Mouse (Mus musculus) liver, adult 2 months (tissue): ENCODE results near the gene Camkk1. TPM values are rescaled to one million over a fixed set of nuclear protein-coding genes. Genes with fewer than 3 reads are reported as not detected.

ENCODE experiments used
- DNase-seq: peaks from one replicate; pipeline ENCODE4 v3.0.0-alpha.2; 2011; ENCODE audit warnings: low read depth, low spot score; ENCODE audit errors: extremely low read depth
- H3K27ac ChIP-seq: fragments of 200-500 bp; replicated peaks from 2 replicates; pipeline ENCODE4 v1.5.1; 2012; ENCODE audit warnings: low read depth, mild to moderate bottlenecking, control low read depth, inconsistent platforms, low read length; ENCODE audit not compliant: insufficient read depth
- H3K27me3 ChIP-seq: fragments of 200-500 bp; 2 replicates; pipeline ENCODE4 v1.6.1; 2012; ENCODE audit warnings: mild to moderate bottlenecking, moderate library complexity, low read length, inconsistent platforms; ENCODE audit not compliant: control insufficient read depth, insufficient read depth
- H3K36me3 ChIP-seq: fragments of 200-500 bp; 2 replicates; pipeline ENCODE4 v1.6.1; 2012; ENCODE audit warnings: low read length, inconsistent platforms; ENCODE audit not compliant: control insufficient read depth, insufficient read depth
- H3K4me1 ChIP-seq: fragments of 200-500 bp; 2 replicates; pipeline ENCODE4 v1.6.1; 2011; ENCODE audit warnings: low read length; ENCODE audit not compliant: control insufficient read depth, insufficient read depth
- H3K4me3 ChIP-seq: fragments of 200-500 bp; 2 replicates; pipeline ENCODE4 v1.5.1; 2011; ENCODE audit warnings: low read depth, mild to moderate bottlenecking, control low read depth, low read length, moderate library complexity; ENCODE audit not compliant: insufficient read depth
- H3K79me2 ChIP-seq: fragments of 200-500 bp; 2 replicates; pipeline ENCODE4 v1.6.1; 2012; ENCODE audit warnings: inconsistent platforms, mild to moderate bottlenecking, low read length, moderate library complexity; ENCODE audit not compliant: control insufficient read depth, insufficient read depth
- H3K9ac ChIP-seq: fragments of 200-500 bp; 2 replicates; pipeline ENCODE4 v1.6.1; 2012; ENCODE audit warnings: low read depth, mild to moderate bottlenecking, control low read depth, inconsistent platforms, low read length
- CTCF ChIP-seq: fragments of 200-500 bp; IDR thresholded peaks from 2 replicates; pipeline ENCODE4 v1.5.1; 2011; ENCODE audit warnings: low read depth, low read length, control low read depth
- POLR2A ChIP-seq: fragments of 200-500 bp; IDR thresholded peaks from 2 replicates; pipeline ENCODE4 v1.6.1; 2011; ENCODE audit warnings: low read length, control low read depth; ENCODE audit not compliant: insufficient read depth; ENCODE audit errors: extremely low read depth
- WGBS: fragments of 180-500 bp; shearing (Covaris S2); methylation state at CpG from one replicate; pipeline ENCODE4 v1.1.7; 2018; 5-methylcytosine and 5-hydroxymethylcytosine counted together
- polyA plus RNA-seq: library from polyadenylated mRNA; depleted of rRNA; stranded (reverse); fragments of >200 nt; gene quantifications from 2 replicates; pipeline ENCODE4 v1.2.3, GENCODE M21; 2012
- total RNA-seq: library from RNA; depleted of rRNA; stranded (reverse); fragments of >200 nt; gene quantifications from 2 replicates; pipeline ENCODE4 v1.2.3, GENCODE M21; 2014

Camkk1 gene
- total and polyA plus RNA-seq, 2 experiments, result 0.12 to 0.28 TPM

- WGBS, result 79% methylated on average over 13 of the region's 13 CpGs
- TF ChIP-seq CTCF, result no peak
- no peak for TF ChIP-seq POLR2A
- H3K4me1 ChIP-seq, result no peaks in the 10 kb centered on the region
- no peaks in the 10 kb centered on the region for H3K79me2 ChIP-seq
- no peaks in the 10 kb centered on the region; the same call in 1 of the 2 replicates for H3K27me3 ChIP-seq
- no peak overlapping the region for H3K27ac ChIP-seq
- no peak overlapping the region for H3K9ac ChIP-seq
- DNase-seq, result no peak
- H3K4me3 ChIP-seq, result no peak overlapping the region
- H3K36me3 ChIP-seq, result no peaks in the 10 kb centered on the region
Measured at GRCm38 (mm10) chr11:72997529-72998326, 21.1 kb upstream of the Camkk1 start.

GRCm38 (mm10) chr11:72998771-72999170 is 20.0 kb upstream of the Camkk1 start, which contains the start of gene P2rx1:
Gene P2rx1, plus strand, starts transcription at chr11:72999103.
- no peak for DNase-seq
- TF ChIP-seq POLR2A (no peak), CTCF (no peak)
- no peak within 1 kb of the TSS for H3K27ac ChIP-seq
- no peaks in the 10 kb centered on the region for H3K4me1 ChIP-seq
- no peak within 1 kb of the TSS for H3K4me3 ChIP-seq
- no peak within 1 kb of the TSS for H3K9ac ChIP-seq
- no peaks in the 10 kb centered on the region for H3K36me3 ChIP-seq
- WGBS, result 48% methylated on average over 8 of the region's 8 CpGs
- no peaks in the 10 kb centered on the region for H3K79me2 ChIP-seq
- H3K27me3 ChIP-seq, result no peaks in the 10 kb centered on the region; the same call in 1 of the 2 replicates

- WGBS, result 15% methylated on average over 6 of the region's 6 CpGs
- Histone ChIP-seq H3K36me3 (no peaks in the 10 kb centered on the region), H3K9ac (no peak overlapping the region), H3K79me2 (no peaks in the 10 kb centered on the region), H3K4me3 (no peak overlapping the region), H3K27ac (no peak overlapping the region), H3K27me3 (no peaks in the 10 kb centered on the region), H3K4me1 (no peaks in the 10 kb centered on the region)
- peak; percentile 22 for DNase-seq
- TF ChIP-seq POLR2A (no peak), CTCF (peak; percentile 90)
Measured at GRCm38 (mm10) chr11:73001029-73001428, 17.8 kb upstream of the Camkk1 start.

- Histone ChIP-seq H3K9ac (no peak overlapping the region), H3K4me1 (no peaks in the 10 kb centered on the region), H3K36me3 (no peaks in the 10 kb centered on the region), H3K79me2 (no peaks in the 10 kb centered on the region), H3K27ac (no peak overlapping the region), H3K27me3 (no peaks in the 10 kb centered on the region), H3K4me3 (no peak overlapping the region)
- peak; percentile 62 for DNase-seq
- TF ChIP-seq POLR2A (no peak), CTCF (peak; percentile 83)
- 2% methylated on average over 2 of the region's 2 CpGs for WGBS
Measured at GRCm38 (mm10) chr11:73006377-73006776, 12.4 kb upstream of the Camkk1 start.

- Histone ChIP-seq H3K79me2 (no peaks in the 10 kb centered on the region), H3K4me3 (no peak overlapping the region), H3K27me3 (no peaks in the 10 kb centered on the region), H3K27ac (no peak overlapping the region), H3K36me3 (no peaks in the 10 kb centered on the region), H3K4me1 (no peaks in the 10 kb centered on the region), H3K9ac (no peak overlapping the region)
- TF ChIP-seq POLR2A (no peak), CTCF (no peak)
- no peak for DNase-seq
- 23% methylated on average over 3 of the region's 3 CpGs for WGBS
Measured at GRCm38 (mm10) chr11:73007113-73007512, 11.7 kb upstream of the Camkk1 start.

- no peak for DNase-seq
- 53% methylated on average over 11 of the region's 11 CpGs for WGBS
- no peaks in the 10 kb centered on the region for H3K79me2 ChIP-seq
Measured at GRCm38 (mm10) chr11:73007698-73008481, 10.9 kb upstream of the Camkk1 start.

More at GRCm38 (mm10) chr11:73007698-73008481, 10.9 kb upstream of the Camkk1 start:
- H3K4me3 ChIP-seq, result no peak overlapping the region
- H3K9ac ChIP-seq, result no peak overlapping the region
- no peaks in the 10 kb centered on the region for H3K27me3 ChIP-seq
- H3K4me1 ChIP-seq, result no peaks in the 10 kb centered on the region
- TF ChIP-seq POLR2A (no peak), CTCF (peak; percentile 87)
- no peak overlapping the region for H3K27ac ChIP-seq
- H3K36me3 ChIP-seq, result no peaks in the 10 kb centered on the region
